Mouse (Mus musculus) midbrain, embryonic 10.5 days (tissue): Measurements from ENCODE around the gene Krt42. TPM values are rescaled to one million over a fixed set of nuclear protein-coding genes. Genes with fewer than 3 reads are reported as not detected.

ENCODE experiments used
- DNase-seq: peaks from one replicate; pipeline ENCODE4 v3.0.0-alpha.2; 2017; ENCODE audit warnings: low spot score
- H3K27ac ChIP-seq: fragments of 300-500 bp; sonication (generic); replicated peaks from 2 replicates; pipeline ENCODE4 v1.5.1; 2016; ENCODE audit warnings: mild to moderate bottlenecking
- H3K27me3 ChIP-seq: fragments of 300-500 bp; sonication (generic); 2 replicates; pipeline ENCODE4 v1.6.1; 2016; ENCODE audit warnings: low read depth, mild to moderate bottlenecking; ENCODE audit not compliant: poor library complexity, severe bottlenecking
- H3K36me3 ChIP-seq: fragments of 300-500 bp; sonication (generic); 2 replicates; pipeline ENCODE4 v1.6.1; 2016; ENCODE audit warnings: mild to moderate bottlenecking, moderate library complexity
- H3K4me1 ChIP-seq: fragments of 300-500 bp; sonication (generic); 2 replicates; pipeline ENCODE4 v1.6.1; 2016
- H3K4me3 ChIP-seq: fragments of 300-500 bp; sonication (generic); 2 replicates; pipeline ENCODE4 v1.5.1; 2016; ENCODE audit warnings: mild to moderate bottlenecking, moderate library complexity
- H3K9me3 ChIP-seq: fragments of 300-500 bp; sonication (generic); replicated peaks from 2 replicates; pipeline ENCODE4 v1.6.1; 2016; ENCODE audit warnings: mild to moderate bottlenecking
- WGBS: fragments of 180-500 bp; shearing (Covaris S2); methylation state at CpG from one replicate; pipeline ENCODE4 v1.1.7; 2016; 5-methylcytosine and 5-hydroxymethylcytosine counted together
- polyA plus RNA-seq: library from polyadenylated mRNA; unstranded; fragments of >200 nt; fragmentation: Nextera tagmentation; extraction: Ambion mirVana; gene quantifications from 2 replicates; pipeline ENCODE4 v1.2.1, GENCODE M21; 2016

Gene Krt42
- polyA plus RNA-seq, 1 experiment from 2014 or later: not detected

DNA sequence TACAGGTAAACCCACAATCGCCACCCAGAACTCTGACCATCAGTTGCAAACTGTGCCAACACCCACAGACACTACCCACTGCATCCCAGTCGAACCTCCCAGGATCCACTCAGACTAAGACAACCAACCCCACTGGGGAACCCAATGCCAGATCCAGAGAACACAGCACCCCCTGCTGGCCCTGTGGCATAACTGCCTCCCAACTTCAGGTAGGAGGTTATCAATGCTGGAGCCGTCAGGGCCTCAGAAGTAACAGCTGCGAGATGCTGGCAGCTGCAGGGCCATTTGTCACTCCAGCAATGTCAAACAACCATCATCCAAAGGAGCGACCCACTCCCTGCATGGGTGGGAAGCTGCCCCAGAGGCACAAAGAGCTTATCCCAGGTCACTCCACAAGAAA, 28.1 kb upstream of the Krt42 start:
- WGBS: 37% methylated on average over 5 of the region's 5 CpGs
- Histone ChIP-seq H3K27me3 (no peaks in the 10 kb centered on the region), H3K27ac (no peak overlapping the region), H3K9me3 (no peaks in the 10 kb centered on the region), H3K4me1 (peaks cover 11% of the 10 kb centered on the region), H3K4me3 (peak overlapping the region; percentile 33), H3K36me3 (no peaks in the 10 kb centered on the region)
- no peak for DNase-seq

DNA sequence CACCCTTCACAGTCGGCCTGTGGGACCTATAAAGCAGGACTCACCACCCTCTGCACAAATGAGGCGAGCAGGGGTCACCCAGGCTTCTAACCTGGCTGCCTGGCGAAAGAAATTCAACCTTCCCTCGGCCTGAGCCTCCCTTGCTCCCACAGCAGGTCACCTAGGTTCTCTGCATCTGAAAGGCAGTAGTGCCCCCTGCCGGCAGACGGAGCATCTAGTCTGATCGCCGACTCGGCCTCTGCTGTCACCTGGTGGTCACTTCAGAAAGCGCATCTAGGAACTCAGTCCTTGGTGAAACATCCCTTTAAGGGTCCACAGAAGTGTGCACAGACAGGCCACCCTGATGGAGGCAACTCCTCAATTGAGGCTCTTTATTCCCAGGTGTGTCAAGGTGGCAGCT, 25.6 kb upstream of the Krt42 start:
- H3K4me1 ChIP-seq: peaks cover 20% of the 10 kb centered on the region
- no peak overlapping the region for H3K27ac ChIP-seq
- H3K4me3 ChIP-seq: no peak overlapping the region
- WGBS: 3% methylated on average over 10 of the region's 10 CpGs
- no peaks in the 10 kb centered on the region for H3K9me3 ChIP-seq
- peak; percentile 87 for DNase-seq
- no peaks in the 10 kb centered on the region for H3K36me3 ChIP-seq
- H3K27me3 ChIP-seq: no peaks in the 10 kb centered on the region

DNA sequence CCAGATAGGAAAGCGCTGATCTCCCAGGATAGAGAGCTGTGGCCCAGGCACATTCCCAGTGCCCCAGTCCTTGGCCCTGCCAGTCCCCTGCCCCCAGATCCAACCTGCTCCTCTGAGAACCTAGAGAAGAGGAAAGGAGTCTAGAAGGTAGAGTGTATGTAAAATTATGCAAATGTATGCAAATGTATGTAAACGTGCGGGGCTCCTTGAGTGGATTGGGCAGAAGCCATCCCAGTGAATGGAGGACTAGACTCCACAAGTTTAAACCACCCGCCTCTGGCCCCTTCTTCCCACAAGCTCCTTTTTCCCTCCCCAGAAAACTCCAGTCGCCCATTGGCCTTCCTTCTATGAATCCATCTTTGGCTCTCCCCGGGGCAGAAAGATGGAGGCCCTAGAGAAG, 23.2 kb upstream of the Krt42 start:
- Histone ChIP-seq H3K4me3 (no peak overlapping the region), H3K4me1 (peaks cover 25% of the 10 kb centered on the region), H3K36me3 (no peaks in the 10 kb centered on the region), H3K27me3 (no peaks in the 10 kb centered on the region), H3K9me3 (no peaks in the 10 kb centered on the region), H3K27ac (no peak overlapping the region)
- DNase-seq: no peak
- 67% methylated on average over 6 of the region's 6 CpGs for WGBS

DNA sequence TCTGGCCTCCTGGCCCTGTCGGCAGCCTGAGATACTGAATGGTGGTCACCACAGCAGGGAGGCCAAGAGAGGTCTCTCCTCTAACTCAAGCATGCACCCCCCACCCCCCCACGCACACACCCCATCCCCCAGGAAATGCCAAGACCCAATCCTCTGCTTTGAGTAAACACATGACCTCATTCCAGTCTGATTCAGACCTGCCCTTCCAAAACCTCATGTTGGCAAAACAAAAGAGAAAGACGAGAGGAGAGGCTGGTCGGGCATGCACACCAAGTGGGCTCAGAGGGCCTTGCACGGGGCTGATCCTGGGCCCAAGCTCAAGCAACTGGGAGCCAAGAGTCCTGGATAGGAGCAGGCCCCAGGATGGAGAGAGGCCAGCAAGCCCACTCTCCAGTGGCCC, 20.6 kb upstream of the Krt42 start:
- no peak for DNase-seq
- H3K9me3 ChIP-seq: no peaks in the 10 kb centered on the region
- H3K4me3 ChIP-seq: no peak overlapping the region
- H3K27ac ChIP-seq: peak overlapping the region; percentile 39
- WGBS: 50% methylated on average over 5 of the region's 5 CpGs
- H3K27me3 ChIP-seq: no peaks in the 10 kb centered on the region
- H3K4me1 ChIP-seq: peaks cover 33% of the 10 kb centered on the region
- no peaks in the 10 kb centered on the region for H3K36me3 ChIP-seq

DNA sequence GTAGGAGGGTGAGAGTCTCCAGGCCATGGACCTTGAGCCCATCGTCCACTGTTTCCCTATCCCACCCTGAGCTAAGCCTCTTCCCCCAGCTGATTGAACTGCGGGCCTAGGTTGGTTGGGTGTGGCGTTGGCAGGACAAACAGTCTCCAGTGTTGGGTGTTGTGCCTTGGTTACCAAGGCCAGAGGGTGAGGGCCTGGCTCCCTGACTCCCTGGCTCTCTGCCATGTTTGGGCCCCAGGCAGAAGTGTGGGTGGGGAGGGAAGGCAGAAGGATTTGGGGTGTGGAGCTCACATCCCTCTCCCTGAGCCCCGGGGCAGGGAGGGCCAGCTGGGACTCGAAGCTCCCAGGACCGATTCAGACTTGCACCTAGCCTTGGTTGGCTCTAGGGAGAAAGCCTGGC, 19.3 kb upstream of the Krt42 start:
- DNase-seq: no peak
- Histone ChIP-seq H3K9me3 (no peaks in the 10 kb centered on the region), H3K4me1 (peaks cover 33% of the 10 kb centered on the region), H3K27me3 (no peaks in the 10 kb centered on the region), H3K4me3 (no peak overlapping the region), H3K36me3 (no peaks in the 10 kb centered on the region), H3K27ac (0 out of 2 replicates have a peak overlapping the region, but pooled peaks have one; percentile 13)
- WGBS: 86% methylated on average over 6 of the region's 6 CpGs

DNA sequence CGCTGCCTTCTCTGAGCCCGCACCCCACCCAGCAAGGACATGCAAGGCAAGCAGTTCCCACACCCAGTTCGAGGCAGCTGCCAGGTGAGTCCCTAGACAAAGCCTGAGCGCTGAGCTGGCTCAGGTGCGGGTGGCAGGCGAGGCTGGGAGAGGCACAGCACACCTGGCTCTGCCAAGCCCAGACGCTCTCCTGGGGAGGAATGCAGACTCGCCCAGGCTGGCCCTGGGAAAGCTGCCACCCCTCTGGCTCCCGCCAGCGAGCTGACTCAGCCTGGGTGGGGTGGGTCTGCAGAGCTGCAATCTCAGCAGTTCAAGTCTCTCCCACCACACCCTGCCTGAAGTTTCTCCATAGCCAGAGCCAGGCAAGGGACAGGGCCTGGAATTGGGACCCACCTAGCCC, 17.4 kb upstream of the Krt42 start:
- no peaks in the 10 kb centered on the region for H3K36me3 ChIP-seq
- no peak overlapping the region for H3K4me3 ChIP-seq
- no peaks in the 10 kb centered on the region for H3K9me3 ChIP-seq
- H3K27me3 ChIP-seq: no peaks in the 10 kb centered on the region
- peak overlapping the region; percentile 34; the same call in 1 of the 2 replicates for H3K27ac ChIP-seq
- 29% methylated on average over 10 of the region's 10 CpGs for WGBS
- H3K4me1 ChIP-seq: peaks cover 26% of the 10 kb centered on the region
- no peak for DNase-seq

DNA sequence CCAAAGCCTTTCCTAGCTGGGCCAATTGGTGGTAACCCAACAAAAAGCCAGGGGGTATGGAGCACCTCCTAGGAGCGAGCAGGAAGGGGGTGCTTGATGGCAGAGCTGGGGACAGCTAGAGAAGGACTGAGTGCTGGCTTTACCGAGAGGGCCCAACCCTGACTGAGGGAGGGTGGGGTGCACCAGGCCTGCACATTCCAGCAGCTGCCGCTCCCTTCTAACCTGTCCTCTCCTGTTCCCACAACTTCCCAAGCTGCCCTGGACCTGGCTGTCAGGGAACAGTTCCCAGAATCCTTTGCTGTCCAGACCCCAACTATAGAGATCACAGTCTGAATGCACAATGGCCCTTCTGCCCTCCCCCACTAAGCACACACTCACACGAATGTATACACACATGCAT, 15.3 kb upstream of the Krt42 start:
- no peak overlapping the region for H3K4me3 ChIP-seq
- DNase-seq: no peak
- peaks cover 20% of the 10 kb centered on the region for H3K4me1 ChIP-seq
- no peaks in the 10 kb centered on the region for H3K36me3 ChIP-seq
- H3K9me3 ChIP-seq: no peaks in the 10 kb centered on the region
- H3K27ac ChIP-seq: no peak overlapping the region
- 82% methylated on average over 4 of the region's 4 CpGs for WGBS
- no peaks in the 10 kb centered on the region for H3K27me3 ChIP-seq

DNA sequence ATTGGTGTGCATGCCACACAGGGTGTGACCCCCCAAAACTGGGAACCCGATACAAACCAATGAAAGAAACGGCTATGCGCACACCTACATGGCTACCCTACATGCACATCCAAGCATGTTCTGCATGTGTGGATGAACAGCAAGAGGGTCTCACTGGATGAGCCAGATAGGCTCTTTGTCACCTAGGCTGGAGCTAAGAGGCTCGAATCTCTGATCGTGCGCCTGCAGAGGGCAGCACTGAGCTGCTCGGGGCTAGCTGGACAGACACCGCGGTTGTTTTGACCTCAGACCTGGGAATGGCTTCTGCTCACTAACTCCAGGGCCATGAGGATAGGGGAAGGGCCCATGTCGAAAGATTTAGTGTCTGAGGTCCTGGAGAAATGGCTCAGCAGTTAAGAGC, 12.9 kb upstream of the Krt42 start:
- Histone ChIP-seq H3K4me3 (no peak overlapping the region), H3K27ac (peak overlapping the region; percentile 64), H3K4me1 (peaks cover 15% of the 10 kb centered on the region), H3K27me3 (no peaks in the 10 kb centered on the region), H3K9me3 (no peaks in the 10 kb centered on the region), H3K36me3 (no peaks in the 10 kb centered on the region)
- WGBS: 25% methylated on average over 10 of the region's 10 CpGs
- peak; percentile 84 for DNase-seq

DNA sequence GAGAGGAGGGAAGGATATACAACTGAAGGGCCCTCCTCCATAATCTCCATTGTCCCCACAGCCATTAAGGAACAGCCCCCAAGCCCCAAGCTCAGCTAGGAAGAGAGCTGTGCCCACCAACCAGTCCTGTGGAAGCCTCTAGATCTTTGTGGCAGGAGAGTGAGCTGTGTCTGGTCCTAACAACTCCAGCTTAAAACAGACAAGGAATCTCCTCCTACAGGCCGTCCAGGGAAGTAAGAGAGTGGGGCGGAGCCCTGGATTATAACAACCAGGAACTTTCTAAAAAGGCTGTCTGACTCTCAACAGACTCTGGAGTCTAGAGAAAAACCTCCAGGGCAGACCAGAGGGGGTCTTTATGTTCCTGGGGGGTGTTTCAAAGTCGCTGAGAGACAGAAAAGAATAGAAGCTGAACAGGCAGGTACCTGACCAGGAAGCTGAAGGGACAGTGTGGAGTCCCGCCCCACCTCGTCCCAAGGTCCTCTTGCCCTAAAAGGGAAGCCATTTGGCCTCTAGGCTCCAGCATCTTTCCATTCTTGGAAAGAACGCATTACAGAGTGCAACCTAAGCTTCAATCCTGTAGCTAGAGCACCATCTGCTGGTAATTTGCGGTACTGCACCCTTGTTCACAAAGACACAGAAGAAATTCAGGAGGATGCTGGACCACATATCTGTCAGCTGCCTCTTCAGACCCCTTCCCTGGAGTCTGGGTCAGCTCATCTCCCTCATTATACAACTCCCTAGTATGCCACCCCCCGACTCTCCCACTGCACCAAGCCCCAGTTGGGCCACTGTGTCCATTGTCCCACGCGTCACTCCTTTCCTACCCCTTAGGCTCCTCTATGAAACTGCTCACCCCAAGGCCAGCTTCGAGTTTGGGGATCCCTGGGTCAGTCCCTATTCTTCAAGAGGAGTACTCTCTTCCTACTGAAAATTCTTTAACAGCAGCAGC, 12.2 kb upstream of the Krt42 start:
- 23% methylated on average over 11 of the region's 11 CpGs for WGBS
- no peaks in the 10 kb centered on the region for H3K9me3 ChIP-seq

DNA sequence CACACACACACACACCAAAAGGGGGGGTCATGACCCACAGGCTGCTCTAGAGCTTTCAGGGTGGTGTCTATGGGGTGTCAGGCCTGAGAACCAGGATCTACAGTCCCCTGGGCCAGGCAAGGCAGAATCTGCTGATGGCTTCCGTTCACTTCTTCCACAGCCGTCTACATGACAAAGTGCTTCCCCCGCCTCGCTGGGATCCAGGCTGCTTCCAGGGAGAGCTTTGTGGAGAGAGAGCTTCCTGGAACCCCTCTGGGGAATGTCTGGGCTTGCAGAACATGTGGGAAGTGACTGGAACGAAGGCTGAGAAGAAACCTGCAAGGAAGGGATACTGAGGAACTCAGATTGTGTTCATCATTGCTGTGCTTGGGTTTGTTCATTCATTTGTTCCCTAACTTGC, 9.1 kb upstream of the Krt42 start:
- 71% methylated on average over 5 of the region's 5 CpGs for WGBS
- Histone ChIP-seq H3K4me1 (peaks cover 5% of the 10 kb centered on the region), H3K27ac (no peak overlapping the region), H3K4me3 (no peak overlapping the region), H3K36me3 (no peaks in the 10 kb centered on the region), H3K27me3 (no peaks in the 10 kb centered on the region), H3K9me3 (no peaks in the 10 kb centered on the region)
- DNase-seq: no peak

More for the DNA sequence above, 12.2 kb upstream of the Krt42 start:
- DNase-seq: peak; percentile 90
- Histone ChIP-seq H3K27me3 (no peaks in the 10 kb centered on the region), H3K27ac (peak overlapping the region; percentile 64), H3K36me3 (no peaks in the 10 kb centered on the region), H3K4me1 (peaks cover 10% of the 10 kb centered on the region), H3K4me3 (no peak overlapping the region)

DNA sequence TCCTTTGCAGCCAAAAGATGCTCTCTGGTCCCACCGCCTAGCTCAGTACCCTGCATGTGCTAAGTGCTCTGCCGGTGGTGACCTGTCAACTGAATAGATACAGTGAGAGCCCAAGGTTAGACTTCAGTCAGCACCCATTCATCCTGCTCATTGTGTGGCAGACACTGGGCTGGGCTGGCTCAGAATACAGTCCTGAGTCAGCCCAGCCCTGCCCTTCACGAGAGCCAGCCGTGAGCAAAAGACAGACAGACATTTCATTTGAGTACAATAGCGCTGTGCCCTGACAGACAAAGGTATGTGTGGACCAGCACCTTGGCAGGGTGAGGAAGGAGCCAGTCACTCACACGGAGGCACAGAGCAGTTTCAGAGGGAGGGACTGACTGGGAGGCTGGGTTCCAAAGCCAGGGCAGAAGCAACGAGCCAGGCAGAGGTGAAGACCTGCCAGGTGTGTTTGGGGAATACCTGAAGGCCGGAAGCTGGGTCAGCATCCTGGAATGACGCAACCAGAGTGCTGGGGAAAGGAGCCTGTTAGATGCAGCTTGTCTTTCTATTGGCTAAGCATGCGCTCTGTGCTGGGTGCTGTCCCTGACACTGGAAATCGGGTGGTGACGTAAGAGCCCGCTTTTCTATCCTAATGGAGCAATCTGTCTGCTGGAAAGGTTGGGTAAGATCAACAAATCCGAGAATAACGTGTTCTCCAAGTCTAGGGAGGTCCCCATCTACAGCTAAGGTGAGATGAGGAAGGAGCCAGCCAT, 8.2 kb upstream of the Krt42 start:
- H3K27ac ChIP-seq: no peak overlapping the region
- 80% methylated on average over 15 of the region's 15 CpGs for WGBS
- H3K9me3 ChIP-seq: no peaks in the 10 kb centered on the region
- no peak overlapping the region for H3K4me3 ChIP-seq
- peaks cover 5% of the 10 kb centered on the region for H3K4me1 ChIP-seq
- no peaks in the 10 kb centered on the region for H3K27me3 ChIP-seq
- no peak for DNase-seq
- no peaks in the 10 kb centered on the region for H3K36me3 ChIP-seq

DNA sequence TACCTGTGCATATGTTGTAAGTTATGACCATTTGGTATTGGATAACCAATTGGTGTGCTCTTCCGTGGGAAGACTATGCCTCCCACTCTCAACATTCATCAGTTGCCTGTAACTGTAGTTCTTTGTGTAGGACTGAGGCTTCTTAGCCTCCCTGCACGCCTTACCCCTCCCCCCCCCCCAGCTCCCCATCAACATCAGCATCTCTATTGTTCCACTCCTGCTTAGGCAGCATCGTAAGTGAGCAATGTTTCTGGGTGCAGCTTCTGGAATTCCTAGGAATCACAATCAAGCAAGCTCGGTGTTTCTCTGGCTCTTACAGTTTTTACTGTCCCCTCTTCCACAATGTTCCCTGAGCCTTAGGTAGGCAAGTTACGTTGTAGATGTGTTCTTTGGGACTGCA, 5.8 kb upstream of the Krt42 start:
- Histone ChIP-seq H3K27ac (no peak overlapping the region), H3K36me3 (no peaks in the 10 kb centered on the region), H3K9me3 (no peaks in the 10 kb centered on the region), H3K27me3 (no peaks in the 10 kb centered on the region), H3K4me1 (peaks cover 3% of the 10 kb centered on the region), H3K4me3 (no peak overlapping the region)
- no peak for DNase-seq
- 61% methylated on average over 5 of the region's 5 CpGs for WGBS

DNA sequence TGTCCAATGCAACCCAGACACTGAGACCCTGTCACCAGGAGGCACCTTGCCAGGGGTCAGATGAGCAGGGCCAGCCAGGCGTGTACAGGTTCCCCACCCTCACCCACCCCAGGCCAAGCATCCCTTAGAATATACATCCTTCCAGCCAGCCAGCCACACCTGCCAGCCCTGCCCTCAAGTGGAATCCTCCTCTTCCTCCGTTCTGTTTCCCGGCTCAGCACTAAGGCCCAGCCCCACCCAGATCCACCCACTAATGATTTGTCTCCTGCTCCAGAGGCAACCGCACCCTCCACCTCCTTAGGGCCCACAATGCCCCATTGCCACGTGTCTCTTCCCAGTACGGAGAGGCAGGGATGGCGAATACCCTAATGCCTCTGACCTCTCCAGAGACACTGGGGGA, 5.0 kb upstream of the Krt42 start:
- H3K36me3 ChIP-seq: no peaks in the 10 kb centered on the region
- H3K27me3 ChIP-seq: no peaks in the 10 kb centered on the region
- H3K9me3 ChIP-seq: no peaks in the 10 kb centered on the region
- DNase-seq: no peak
- H3K27ac ChIP-seq: no peak overlapping the region
- WGBS: 83% methylated on average over 7 of the region's 7 CpGs
- H3K4me1 ChIP-seq: peaks cover 3% of the 10 kb centered on the region
- no peak overlapping the region for H3K4me3 ChIP-seq
